Mouse (Mus musculus) kidney, postnatal 4 days (tissue): ENCODE data around the gene Plekha1.

Source experiments
- DNase-seq, 2 experiments: peaks; one replicate each; pipeline ENCODE4 v3.0.0; 2021; ENCODE audit warnings: mixed read lengths in 2 of 2

Plekha1 gene

DNA sequence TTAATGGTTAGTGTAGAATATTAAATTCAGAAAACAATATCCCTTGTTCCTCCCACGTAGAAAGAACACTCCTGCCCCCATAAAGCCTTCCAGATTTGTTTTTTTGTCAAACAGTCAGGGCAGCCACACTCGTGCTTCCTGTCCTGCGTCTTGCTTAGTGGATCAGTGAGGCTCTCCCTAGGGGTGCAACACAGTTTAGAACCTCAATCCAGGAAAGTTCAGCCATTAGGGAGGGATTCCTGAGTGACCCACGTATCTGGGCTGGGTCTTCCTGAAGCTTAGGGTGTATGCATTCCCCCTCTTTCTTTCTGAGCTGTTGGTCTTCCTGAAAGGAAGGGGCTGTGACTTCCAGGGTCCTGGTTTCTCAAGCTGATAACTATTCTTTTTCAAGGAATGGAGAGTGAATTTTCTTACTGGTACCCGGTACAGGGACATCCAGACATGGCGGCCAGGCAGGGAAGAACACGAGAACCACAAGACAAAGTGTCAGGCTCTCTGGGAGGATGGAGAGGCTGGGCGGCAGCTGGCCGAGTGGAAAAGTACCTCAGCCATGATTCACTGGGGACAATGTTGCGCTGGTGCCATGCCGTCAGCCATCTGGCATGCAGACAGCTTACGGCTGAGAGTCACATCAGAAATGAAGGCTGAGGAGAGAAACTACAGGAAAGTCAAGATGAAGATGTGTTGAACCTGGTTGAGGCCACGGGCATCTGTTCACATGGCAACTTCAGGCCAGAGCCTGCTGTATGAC lies 57.6 kb downstream of the Plekha1 start:
- DNase-seq: no peak

DNA sequence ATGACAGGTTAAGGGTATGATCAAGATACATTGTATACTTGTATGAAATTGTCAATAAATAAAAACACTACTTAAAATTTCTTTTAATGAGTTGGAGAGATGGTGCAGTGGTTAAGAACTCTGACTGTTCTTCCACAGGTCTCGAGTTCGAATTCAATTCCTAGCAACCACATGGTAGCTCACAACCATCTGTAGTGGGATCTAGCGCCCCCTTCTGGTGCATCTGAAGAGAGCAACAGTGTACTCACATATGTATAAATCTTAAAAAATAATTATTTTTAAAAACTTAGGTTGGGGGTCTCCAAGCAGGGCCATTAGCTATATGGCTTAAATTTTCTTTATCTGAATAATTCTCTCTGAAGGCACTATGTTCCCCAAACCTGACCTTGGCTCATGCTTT lies 64.8 kb downstream of the Plekha1 start:
- no peak for DNase-seq

DNA sequence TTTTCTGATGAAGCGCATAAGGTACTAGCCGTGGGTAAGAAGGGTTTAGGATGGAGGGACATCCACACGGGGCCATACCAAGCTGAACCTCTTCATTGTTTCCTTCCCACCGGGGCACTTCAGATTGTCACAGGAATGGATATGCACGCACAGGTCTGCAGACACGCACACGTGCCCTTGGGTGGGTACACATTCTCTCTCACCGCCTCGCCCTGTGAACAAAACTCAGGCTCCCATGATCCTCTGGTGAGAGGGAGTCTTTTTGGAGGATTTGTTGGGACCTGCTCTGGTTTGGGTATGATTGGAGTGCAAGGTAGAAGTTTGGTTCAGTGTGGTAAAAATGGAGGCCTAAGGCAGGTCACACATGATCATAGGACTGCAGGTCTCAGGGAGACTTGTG lies 67.4 kb downstream of the Plekha1 start:
- DNase-seq: no peak

DNA sequence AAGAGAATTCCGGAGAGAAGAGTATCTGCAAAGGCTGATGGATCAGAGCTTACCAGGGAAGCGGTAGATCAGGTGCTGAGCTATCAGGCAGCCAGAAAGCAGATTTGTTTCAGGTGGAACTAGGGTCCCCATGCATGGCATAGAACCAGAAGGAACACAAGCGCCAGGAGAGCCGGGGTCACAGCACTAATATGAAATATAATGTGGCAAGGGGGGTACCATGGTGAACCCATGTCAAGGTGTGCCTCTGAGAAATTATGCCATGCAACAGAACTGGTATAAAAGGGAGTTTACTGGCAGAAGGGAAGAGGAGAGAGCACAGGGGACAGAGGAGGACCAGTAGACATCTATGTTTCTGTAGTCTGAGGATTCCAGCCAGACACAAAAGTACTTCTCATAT lies 69.1 kb downstream of the Plekha1 start:
- no peak for DNase-seq

DNA sequence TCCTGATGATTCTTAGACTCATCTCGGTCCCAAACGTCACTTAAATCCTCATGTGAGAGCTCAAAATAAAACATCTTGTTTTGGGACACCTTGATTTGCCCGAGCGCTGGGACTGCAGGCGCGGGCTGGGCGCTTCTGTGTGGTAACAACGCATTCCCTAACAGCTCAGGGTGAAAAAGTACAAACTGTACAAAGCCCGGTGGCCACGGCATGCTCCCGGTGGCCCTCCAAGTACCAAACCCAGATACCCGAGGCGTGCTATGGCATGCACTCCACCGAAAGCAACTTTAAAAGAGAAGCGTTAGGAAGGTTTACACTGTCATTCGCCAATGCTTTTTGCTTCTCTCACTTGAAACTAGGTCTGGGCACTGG lies 69.9 kb downstream of the Plekha1 start:
- DNase-seq: no peak

DNA sequence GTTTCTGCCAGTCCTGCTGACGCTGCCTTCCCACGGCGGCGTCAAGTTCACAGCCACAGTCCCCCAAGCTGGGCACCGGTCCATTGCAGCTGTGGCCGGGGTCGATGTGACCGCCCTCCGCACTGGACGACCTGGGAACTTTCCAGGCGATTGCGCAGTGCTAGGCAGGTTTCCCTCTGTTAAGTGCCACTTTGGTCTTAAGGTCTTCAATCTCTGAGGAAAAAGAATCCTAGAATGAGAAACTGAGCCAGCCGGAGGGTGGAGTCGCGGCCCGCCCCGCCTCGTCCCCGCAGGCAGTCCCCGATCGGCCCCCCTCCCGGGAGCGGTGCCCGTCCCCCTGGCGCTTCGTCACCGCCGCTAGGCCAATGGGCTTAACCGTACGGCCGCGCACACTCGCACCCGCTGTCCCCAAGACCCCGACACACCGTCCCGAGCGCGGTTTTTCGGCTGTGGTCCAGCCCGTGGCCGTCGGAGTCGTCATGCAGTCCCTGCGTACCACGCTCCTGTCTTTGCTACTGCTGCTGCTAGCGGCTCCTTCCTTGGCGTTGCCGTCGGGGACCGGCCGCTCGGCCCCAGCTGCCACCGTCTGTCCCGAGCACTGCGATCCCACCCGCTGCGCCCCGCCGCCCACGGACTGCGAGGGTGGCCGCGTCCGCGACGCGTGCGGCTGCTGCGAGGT lies 70.4 kb downstream of the Plekha1 start, which contains the start of gene Htra1:
Gene Htra1 (plus strand): TSS at position 319 of the 679 bp plus-strand sequence.
- peak; percentile 71 to 76 for DNase-seq

DNA sequence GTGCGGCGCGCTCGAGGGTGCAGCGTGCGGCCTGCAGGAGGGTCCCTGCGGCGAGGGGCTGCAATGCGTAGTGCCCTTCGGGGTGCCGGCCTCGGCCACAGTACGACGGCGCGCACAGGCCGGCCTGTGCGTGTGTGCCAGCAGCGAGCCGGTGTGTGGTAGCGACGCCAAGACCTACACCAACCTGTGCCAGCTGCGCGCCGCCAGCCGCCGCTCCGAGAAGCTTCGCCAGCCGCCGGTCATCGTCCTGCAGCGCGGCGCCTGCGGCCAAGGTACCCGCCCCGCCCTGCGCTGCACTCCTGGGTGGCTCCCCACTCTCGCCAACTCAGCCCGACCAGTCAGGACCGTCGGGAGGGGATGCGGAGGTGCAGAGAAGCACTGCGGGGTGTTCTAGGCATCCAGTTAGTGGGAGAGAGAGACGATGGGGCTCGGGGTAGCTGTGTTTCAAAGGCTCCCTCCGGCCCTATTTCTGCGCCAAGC lies 71.0 kb downstream of the Plekha1 start:
- DNase-seq: peak; percentile 45 to 57

DNA sequence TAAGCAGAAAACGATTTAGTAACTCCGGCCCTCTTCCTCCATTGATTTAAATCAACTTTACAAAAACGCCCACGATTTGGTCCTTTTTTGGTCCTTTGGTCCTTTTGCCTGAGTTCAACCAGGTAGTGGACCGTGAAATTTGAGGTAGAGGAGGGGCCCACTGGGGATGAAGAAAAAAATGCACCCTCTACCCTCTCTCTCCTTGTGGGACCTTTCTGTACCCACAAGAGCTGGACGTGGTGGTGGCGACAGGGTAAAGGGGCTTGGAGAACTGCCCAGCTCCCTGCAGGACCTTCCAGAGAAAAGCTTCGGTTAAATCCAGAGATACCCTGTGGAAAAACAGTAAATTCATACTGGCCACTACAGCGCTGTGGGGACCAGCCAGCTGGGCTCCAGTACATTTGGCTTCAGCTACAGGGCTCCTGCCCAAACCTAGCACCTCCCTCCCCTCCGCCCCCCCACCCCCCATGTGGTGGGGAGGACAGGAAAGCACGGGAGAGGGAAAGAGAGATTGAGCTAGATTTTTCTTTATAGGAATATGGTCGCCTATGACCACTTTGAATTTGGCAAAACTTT lies 71.8 kb downstream of the Plekha1 start:
- DNase-seq: no peak

DNA sequence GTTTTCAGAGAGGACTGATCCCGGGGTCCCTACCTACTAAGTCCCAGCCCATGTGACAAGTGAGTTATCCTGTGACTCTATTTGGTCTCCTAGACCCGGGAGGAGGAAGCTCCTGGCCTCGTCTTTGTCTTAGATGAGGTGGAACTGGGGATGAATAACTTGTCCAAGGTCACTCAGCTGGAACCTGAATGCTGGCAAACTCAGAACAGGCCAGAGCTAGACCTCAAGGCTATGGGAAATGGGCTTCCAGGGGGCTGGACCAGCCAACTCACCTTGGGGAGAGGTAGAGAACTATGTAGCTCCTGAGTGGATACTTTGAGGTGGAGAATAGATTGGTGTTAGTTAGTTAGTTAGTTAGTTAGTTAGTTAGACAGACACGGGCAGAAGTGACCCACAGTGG lies 72.4 kb downstream of the Plekha1 start:
- no peak for DNase-seq

DNA sequence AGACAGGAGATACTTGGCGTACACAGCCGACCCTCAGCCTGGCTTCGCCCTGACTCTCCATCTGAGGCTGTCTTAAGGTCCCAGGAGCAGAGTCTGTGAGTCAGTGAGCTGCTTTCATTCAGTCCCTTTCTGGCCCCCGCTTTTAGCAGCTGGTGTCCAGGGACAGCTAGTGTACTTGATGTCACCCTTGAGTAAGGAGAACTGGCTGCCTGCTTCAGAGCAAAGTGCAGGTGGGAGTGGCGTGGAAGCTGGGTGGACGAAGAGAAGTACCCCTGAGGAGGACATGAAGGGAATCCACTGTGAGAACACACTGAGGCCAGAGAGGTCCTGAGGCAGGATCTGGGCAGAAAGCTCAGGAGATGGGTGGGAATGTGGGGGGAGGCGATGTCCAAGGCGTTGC lies 73.3 kb downstream of the Plekha1 start:
- no peak for DNase-seq

DNA sequence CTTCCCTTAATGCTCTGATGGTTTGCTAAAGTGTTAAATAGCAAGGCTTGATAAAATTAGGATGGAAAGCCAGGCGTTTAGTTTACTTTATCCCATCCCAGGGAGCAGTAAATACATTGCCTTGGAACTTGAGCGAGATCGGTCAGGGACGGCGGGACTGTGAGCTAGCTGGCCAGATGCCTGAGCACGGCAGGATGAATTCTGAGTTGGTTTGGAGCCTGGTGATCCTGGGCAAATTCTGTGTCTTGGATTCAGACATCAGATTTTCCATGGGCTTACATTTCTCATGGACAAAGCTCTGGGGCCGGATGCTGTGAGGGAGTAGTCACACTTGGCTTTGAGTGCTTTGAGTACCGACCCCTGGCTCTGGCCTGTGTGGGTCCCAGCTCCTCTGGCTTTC lies 75.2 kb downstream of the Plekha1 start:
- no peak for DNase-seq

DNA sequence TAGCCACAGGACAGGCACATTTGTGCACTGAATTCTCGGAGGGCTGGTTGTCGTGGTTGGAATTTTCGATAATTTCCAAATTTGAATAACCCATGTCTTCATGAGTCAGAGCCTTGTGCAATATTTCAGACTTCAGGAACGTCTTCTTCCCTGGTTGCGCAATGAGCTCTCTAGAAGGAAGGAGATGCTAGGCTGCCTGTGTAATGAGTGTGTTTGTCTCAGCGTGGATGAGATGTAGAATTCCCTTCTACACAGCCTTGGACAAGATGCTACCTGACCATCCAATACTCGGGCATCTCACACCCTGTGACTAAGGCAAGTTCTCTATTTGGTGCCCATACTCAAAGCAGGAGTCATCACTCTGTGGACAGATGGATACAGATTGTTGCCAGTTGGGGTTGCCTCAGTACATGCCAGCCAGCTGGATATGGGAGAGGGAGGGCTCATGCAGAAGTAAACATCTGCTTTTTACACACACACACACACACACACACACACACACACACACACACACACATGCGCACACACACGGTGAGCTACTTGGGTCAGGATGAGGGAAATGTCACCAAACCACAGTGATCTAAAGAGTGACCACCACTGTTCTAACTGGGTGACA lies 77.8 kb downstream of the Plekha1 start:
- DNase-seq: no peak

DNA sequence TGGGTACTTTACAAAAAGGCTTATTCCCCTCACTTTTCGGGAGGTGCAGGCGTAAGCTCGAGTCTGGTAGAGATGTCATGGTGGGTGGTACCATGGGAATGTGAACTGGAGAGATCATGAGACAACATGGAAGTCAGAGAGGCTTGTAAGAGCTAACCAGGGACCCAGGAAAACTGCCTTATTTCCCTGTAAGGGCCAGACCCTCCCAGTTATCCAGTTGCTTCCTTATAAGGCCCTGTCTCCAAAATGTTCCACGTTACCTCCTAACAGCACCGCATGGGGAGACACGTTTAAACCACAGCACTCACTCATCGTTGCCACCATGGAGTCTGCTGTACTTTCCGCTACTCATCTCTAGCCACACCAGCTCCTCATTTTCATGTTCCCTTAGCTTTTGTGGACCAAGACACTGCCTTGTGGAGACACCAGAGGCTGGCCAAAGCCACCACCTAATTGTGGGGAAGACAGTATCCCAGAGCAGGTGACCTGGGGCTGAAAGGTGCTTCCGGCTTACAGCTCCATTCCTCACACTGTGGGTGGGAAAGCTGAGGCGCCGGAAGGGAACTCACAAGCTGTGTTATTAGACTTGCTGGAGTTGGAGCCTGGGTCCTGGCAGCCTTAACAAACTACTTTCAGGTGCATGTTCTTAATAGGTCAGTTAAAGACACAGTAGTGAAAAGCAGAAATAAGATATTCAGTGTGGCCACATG lies 79.4 kb downstream of the Plekha1 start:
- no peak for DNase-seq

DNA sequence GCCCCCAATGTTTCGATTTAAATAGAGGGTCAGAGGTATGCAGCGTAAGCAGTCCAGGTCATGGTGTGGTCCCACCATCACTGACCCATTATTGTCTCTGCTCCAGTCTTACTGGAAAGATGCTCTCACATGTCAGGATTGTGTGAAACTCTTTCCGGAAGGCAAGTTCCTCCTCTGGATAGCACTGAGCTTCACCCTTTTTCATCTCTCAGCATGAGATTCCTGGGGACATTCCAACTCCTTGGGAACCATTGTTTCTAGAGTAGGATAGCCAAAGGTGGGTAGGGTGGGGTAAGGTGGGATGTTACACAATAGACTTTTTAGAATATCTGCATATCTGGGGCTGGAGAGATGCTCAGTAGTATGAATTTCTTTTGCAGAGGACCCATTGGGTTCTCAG lies 80.2 kb downstream of the Plekha1 start:
- DNase-seq: no peak

DNA sequence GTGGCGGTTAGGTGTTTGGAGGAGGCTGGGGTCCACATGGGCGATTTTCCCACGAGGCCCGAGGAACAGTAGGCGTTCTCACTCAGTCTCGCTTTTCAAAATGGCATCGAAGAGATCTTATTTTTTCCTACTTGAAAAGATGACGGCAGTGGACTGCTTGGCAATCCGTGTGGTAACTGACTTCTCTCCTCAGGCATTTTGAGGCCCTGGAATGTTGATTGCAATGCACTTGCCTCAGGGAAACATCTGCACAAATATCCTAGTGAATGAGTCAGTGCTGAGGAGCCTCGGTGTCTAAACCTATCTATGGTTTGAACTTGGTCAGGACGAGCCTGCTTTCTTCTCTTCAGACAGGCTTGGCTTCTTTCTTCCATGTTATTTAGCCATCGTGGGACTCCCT lies 80.7 kb downstream of the Plekha1 start:
- DNase-seq: no peak

DNA sequence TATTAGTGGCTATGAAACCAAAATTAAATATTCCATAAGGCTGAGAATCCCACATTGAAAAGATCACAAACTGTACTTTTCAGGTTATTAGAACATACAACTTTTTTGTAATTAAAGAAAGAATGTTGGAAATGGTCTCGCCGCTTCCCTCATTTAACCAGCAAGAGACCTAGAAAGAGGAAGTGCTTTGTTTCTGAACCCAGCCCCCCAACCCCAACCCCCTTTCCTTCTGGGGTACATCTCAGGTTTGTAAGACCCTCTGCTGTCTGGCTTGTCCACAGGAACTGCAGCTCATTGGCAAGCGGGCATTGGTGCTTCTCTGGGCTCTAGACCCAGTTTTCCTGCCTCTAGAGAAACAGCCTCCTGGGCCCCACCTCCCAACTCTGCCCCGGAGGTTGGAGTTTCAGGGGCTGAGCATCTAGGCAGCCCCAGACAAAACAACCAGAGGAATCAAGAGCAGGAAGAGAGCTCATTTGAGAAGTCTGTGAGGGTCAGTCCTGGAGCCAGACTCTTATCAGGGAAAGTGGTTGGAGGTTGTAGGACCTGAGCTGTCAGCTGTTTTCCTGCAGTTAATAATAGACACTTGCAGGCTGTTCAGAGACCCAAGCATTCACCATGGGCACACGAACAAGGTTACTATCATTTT lies 83.1 kb downstream of the Plekha1 start:
- no peak for DNase-seq

DNA sequence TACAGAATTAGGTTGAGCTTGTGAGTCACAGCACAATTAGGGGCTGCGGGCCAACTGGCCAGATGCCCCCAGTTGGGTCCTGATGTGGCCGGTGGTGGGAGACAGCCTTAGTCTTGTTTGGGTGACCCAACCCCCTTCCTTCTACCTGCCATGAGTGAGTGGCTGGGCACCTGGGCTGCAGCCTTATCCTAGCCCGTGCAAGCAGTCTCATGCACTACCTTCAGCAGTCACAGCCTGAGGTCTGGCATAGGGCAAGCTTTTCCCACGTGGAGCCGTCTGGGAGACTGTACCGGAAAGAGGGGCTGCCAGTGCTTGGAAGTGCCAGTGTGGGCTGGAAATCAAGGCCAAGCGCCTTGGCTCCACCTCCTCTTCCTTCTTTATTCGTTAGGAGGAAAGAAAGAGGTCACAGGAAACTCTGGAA lies 83.8 kb downstream of the Plekha1 start:
- peak; percentile 37 to 54 for DNase-seq

DNA sequence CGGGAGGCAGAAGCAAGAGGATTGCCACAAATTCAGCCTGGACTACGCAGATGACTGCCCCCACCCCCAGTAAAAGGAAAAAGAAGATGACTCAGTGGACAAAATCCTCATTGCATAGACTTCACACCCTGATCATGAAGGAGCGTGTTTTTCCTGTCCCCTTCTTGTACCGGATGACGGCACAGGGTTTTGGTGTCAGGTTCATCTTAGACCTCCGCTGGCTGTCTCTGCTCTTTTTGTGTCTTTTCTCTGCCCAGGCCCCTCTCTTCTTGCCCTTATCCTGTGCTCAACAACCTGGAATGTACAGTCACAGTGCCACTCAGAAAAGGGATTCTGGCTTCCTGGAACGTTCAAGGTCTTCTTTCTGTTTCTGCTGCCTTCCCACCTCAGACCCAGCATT lies 84.9 kb downstream of the Plekha1 start:
- no peak for DNase-seq

DNA sequence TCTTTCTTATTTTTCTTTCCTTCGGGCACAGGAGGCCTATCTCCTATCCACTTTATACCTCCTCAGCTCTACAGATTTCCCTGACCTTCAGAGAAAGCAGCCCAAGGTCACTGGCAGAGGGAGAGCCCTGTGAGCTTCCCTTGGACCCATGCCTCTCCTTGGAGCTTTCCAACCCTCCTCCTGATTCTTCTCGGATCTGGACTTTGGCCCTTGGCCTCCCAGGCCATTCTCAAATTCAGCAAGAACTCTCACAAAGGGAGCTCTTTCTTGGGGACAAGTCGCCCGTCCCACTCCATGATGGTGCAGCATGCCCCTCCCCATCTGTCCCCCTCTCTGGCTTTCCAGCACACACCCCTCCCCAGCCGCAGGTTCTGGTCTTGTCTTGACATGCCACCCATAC lies 85.4 kb downstream of the Plekha1 start:
- DNase-seq: no peak

DNA sequence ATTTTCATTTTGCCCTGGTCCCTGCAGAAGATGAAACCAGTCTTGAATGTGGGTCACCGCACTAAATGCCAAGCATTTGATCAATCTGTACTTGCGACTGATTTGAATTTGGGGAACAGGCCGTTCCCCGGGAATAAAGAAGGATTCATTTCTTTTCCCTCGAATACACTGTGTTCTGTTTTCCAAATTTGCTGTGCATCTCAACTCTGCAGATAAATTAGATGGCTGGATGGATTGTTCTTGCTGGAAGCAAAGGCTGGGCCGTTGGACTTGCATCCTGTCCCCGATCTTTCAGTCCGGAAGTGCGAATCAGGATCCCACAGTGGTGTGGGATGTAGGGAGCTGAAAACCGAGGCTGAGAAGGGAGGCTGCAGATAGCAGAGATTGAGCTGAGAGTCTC lies 87.8 kb downstream of the Plekha1 start:
- no peak for DNase-seq

DNA sequence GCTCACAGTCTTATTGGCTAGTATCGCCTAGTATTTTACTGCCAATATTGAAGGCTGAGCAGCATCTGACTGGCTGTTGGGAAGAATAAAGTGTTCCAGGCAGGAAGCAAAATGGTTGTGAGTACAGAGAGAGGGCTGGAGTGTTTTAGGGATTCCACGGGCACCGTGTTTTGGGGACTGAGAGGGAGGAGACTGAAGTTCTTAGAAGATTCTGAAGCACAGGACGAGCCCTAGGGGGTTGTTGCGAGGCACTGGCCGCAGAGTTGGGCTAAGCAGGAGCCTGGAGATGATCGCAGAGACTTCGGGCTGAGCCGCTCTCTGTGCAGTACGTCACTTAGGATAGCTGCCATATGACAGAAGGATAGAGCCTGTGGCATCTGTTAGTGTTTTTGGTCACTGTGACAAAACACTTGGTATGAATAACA lies 88.6 kb downstream of the Plekha1 start:
- no peak for DNase-seq

DNA sequence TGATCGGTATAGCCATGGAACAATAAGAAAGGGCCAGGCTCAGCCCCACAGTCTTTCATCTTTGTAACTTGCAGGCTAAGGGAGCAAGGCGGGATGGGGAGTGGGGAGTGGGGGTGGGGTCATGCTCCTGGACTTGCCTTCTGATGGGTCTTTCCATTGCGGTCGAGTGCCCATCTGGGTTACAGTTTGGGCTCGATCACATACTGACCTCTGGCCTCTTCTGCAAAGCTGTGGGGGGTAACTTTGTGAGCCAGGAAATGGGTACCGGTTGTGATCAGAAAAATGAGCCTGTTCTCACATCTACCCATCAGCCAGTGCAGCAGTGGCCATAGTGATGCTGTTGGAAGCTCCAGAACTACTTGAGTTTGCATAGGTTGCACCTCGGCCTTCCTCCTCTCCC lies 93.0 kb downstream of the Plekha1 start:
- no peak for DNase-seq
